Mouse (Mus musculus): ENCODE data around the gene Nck2. TPM values are rescaled to one million over a fixed set of nuclear protein-coding genes. Genes with fewer than 3 reads are reported as not detected.
A peak's percentile ranks its signal among the peaks of the same experiment; 100 is the strongest.

The Nck2 gene
- polyA plus RNA-seq, 1 experiment from 2014 or later: 32.3 TPM

DNA sequence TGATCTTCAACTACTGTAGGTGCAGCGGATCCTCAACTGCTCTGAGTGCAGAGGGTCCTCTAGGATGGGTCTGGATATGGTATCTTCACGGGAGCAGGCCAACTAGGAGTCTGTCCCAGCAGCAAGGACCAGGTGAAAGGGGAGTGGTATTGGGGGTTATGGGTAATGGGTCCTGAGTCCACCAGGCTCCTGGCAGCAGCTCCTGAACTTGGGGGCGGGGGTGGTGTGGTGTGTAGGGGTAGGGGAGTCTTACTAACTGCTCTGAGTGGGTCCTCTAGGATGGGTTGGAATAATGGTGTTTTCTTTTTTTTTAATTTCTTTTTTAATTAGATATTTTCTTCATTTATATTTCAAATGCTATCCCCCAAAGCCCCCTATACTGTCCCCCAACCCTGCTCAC, 73.0 kb downstream of the Nck2 start:
- Histone ChIP-seq H3K4me2 (ENCODE audit: low read length) (no peak overlapping the region), H3K4me3 (ENCODE audit: low read depth, low read length) (no peak overlapping the region), H3K9ac (ENCODE audit: low read depth, low read length) (no peak overlapping the region), H3K27me3 (ENCODE audit: control insufficient read depth, insufficient read depth, low read depth, low read length) (no peaks in the 10 kb centered on the region), H3K36me3 (ENCODE audit: control insufficient read depth, insufficient read depth, low read length) (0 out of 2 replicates have a peak, but pooled peaks cover 2% of the 10 kb centered on the region), H3K9me3 (replicated peaks; ENCODE audit: control insufficient read depth, low read length, poor library complexity, severe bottlenecking) (no peaks in the 10 kb centered on the region), H3K4me1 (ENCODE audit: control insufficient read depth, insufficient read depth, low read length) (no peaks in the 10 kb centered on the region), H3K27ac (ENCODE audit: low read length) (no peak overlapping the region)
- WGBS: 95% methylated on average over 3 of the region's 3 CpGs
- ATAC-seq: 0 out of 2 replicates have a peak, but pooled peaks have one; percentile 55

DNA sequence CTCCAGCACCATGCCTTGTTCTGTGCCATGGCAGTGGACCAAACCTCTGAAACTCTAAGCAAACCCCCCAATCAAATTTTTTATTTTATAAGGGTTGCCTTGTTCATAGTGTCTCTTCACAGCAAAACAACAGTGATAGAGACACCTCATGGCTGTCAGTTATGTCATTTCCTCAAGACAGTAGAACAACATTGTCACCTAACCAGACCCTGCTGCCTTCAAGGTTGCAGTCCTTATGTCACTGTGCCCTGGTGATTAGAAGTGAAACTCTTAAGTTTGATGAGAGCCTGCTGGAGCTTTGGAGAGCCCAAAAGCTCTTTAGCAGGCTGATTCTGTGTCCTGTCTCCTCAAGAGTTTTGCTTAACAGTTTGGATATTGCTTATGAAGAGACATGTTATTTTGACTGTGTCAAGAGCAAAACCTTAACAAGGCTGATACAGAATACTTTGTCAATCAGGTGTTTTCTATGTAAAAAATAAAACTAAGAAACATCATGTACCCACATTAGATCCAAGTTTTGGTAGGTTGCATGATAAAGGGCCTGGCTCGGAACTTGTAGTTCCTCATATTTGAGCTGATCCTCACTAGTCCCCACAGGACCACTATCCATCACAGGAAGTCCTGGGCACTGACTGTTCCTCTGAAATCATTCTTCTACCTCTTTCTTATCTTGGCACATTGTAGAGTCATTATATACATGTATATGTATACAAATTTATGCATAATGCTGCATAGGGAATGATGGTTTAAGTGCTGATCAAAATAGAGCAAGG, 76.0 kb downstream of the Nck2 start:
- H3K4me2 ChIP-seq (ENCODE audit: low read length): no peak overlapping the region
- H3K27me3 ChIP-seq (ENCODE audit: control insufficient read depth, insufficient read depth, low read depth, low read length): no peaks in the 10 kb centered on the region
- H3K9me3 ChIP-seq (replicated peaks; ENCODE audit: control insufficient read depth, low read length, poor library complexity, severe bottlenecking): no peaks in the 10 kb centered on the region
- no peak overlapping the region for H3K4me3 ChIP-seq (ENCODE audit: low read depth, low read length)
- H3K4me1 ChIP-seq (ENCODE audit: control insufficient read depth, insufficient read depth, low read length): no peaks in the 10 kb centered on the region
- no peak overlapping the region for H3K27ac ChIP-seq (ENCODE audit: low read length)
- WGBS: 94% methylated on average over 1 of the region's 1 CpGs
- no peaks in the 10 kb centered on the region for H3K36me3 ChIP-seq (ENCODE audit: control insufficient read depth, insufficient read depth, low read length)
- no peak for ATAC-seq
- no peak overlapping the region for H3K9ac ChIP-seq (ENCODE audit: low read depth, low read length)

- no peaks in the 10 kb centered on the region for H3K36me3 ChIP-seq (ENCODE audit: control insufficient read depth, insufficient read depth, low read length)
- no peaks in the 10 kb centered on the region for H3K9me3 ChIP-seq (replicated peaks; ENCODE audit: control insufficient read depth, low read length, poor library complexity, severe bottlenecking)
- no peak overlapping the region for H3K4me3 ChIP-seq (ENCODE audit: low read depth, low read length)
- H3K4me1 ChIP-seq (ENCODE audit: control insufficient read depth, insufficient read depth, low read length): no peaks in the 10 kb centered on the region
- no peak for ATAC-seq
- 96% methylated on average over 3 of the region's 3 CpGs for WGBS
- H3K27ac ChIP-seq (ENCODE audit: low read length): no peak overlapping the region
- no peak overlapping the region for H3K9ac ChIP-seq (ENCODE audit: low read depth, low read length)
- H3K27me3 ChIP-seq (ENCODE audit: control insufficient read depth, insufficient read depth, low read depth, low read length): no peaks in the 10 kb centered on the region
- H3K4me2 ChIP-seq (ENCODE audit: low read length): no peak overlapping the region
These were observed 76.6 kb downstream of the Nck2 start for GRCm38 (mm10) chr1:43520989-43521371.

- WGBS: over 99% methylated on average over 3 of the region's 3 CpGs
- no peak overlapping the region for H3K9ac ChIP-seq (ENCODE audit: low read depth, low read length)
- no peaks in the 10 kb centered on the region for H3K4me1 ChIP-seq (ENCODE audit: control insufficient read depth, insufficient read depth, low read length)
- H3K4me2 ChIP-seq (ENCODE audit: low read length): no peak overlapping the region
- ATAC-seq: no peak
- H3K9me3 ChIP-seq (replicated peaks; ENCODE audit: control insufficient read depth, low read length, poor library complexity, severe bottlenecking): no peaks in the 10 kb centered on the region
- H3K27me3 ChIP-seq (ENCODE audit: control insufficient read depth, insufficient read depth, low read depth, low read length): no peaks in the 10 kb centered on the region
- no peaks in the 10 kb centered on the region for H3K36me3 ChIP-seq (ENCODE audit: control insufficient read depth, insufficient read depth, low read length)
- H3K27ac ChIP-seq (ENCODE audit: low read length): no peak overlapping the region
- no peak overlapping the region for H3K4me3 ChIP-seq (ENCODE audit: low read depth, low read length)
These were observed 77.1 kb downstream of the Nck2 start for GRCm38 (mm10) chr1:43521512-43521911.

GRCm38 (mm10) chr1:43521950-43522349, 77.6 kb downstream of the Nck2 start:
- 94% methylated on average over 4 of the region's 4 CpGs for WGBS
- no peak overlapping the region for H3K27ac ChIP-seq (ENCODE audit: low read length)
- H3K4me2 ChIP-seq (ENCODE audit: low read length): no peak overlapping the region
- no peaks in the 10 kb centered on the region for H3K9me3 ChIP-seq (replicated peaks; ENCODE audit: control insufficient read depth, low read length, poor library complexity, severe bottlenecking)
- ATAC-seq: no peak
- H3K36me3 ChIP-seq (ENCODE audit: control insufficient read depth, insufficient read depth, low read length): no peaks in the 10 kb centered on the region
- H3K9ac ChIP-seq (ENCODE audit: low read depth, low read length): no peak overlapping the region
- no peaks in the 10 kb centered on the region for H3K27me3 ChIP-seq (ENCODE audit: control insufficient read depth, insufficient read depth, low read depth, low read length)
- no peaks in the 10 kb centered on the region for H3K4me1 ChIP-seq (ENCODE audit: control insufficient read depth, insufficient read depth, low read length)
- H3K4me3 ChIP-seq (ENCODE audit: low read depth, low read length): no peak overlapping the region

DNA sequence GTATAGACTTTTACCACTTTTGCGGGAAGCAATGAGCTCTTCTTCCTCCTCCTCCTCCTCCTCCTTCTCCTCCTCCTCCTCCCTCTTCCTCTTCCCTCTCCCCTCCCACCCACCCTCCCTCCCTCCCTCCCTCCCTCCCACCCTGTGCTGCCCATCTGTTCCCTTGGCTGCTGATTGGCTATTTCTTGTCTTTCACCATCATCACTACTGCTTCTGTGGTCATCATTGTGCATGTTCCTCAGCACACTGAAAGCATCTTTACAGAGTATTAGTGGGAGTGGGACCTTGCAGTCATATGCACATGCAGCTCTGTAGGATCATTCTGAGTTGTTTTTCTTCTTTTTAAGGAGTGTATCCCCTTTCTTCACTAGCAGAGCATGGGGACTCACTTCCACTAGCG, 78.6 kb downstream of the Nck2 start:
- Histone ChIP-seq H3K4me3 (ENCODE audit: low read depth, low read length) (no peak overlapping the region), H3K9ac (ENCODE audit: low read depth, low read length) (no peak overlapping the region), H3K36me3 (ENCODE audit: control insufficient read depth, insufficient read depth, low read length) (no peaks in the 10 kb centered on the region), H3K4me2 (ENCODE audit: low read length) (no peak overlapping the region), H3K27me3 (ENCODE audit: control insufficient read depth, insufficient read depth, low read depth, low read length) (no peaks in the 10 kb centered on the region), H3K4me1 (ENCODE audit: control insufficient read depth, insufficient read depth, low read length) (peaks cover 5% of the 10 kb centered on the region), H3K9me3 (replicated peaks; ENCODE audit: control insufficient read depth, low read length, poor library complexity, severe bottlenecking) (no peaks in the 10 kb centered on the region), H3K27ac (ENCODE audit: low read length) (no peak overlapping the region)
- ATAC-seq: no peak
- 98% methylated on average over 2 of the region's 2 CpGs for WGBS

- peaks cover 5% of the 10 kb centered on the region for H3K4me1 ChIP-seq (ENCODE audit: control insufficient read depth, insufficient read depth, low read length)
- WGBS: 83% methylated on average over 3 of the region's 3 CpGs
- no peak overlapping the region for H3K4me2 ChIP-seq (ENCODE audit: low read length)
- no peaks in the 10 kb centered on the region for H3K9me3 ChIP-seq (replicated peaks; ENCODE audit: control insufficient read depth, low read length, poor library complexity, severe bottlenecking)
- ATAC-seq: no peak
- H3K27me3 ChIP-seq (ENCODE audit: control insufficient read depth, insufficient read depth, low read depth, low read length): no peaks in the 10 kb centered on the region
- no peak overlapping the region for H3K9ac ChIP-seq (ENCODE audit: low read depth, low read length)
- no peak overlapping the region for H3K4me3 ChIP-seq (ENCODE audit: low read depth, low read length)
- no peak overlapping the region for H3K27ac ChIP-seq (ENCODE audit: low read length)
- H3K36me3 ChIP-seq (ENCODE audit: control insufficient read depth, insufficient read depth, low read length): no peaks in the 10 kb centered on the region
These were observed 80.0 kb downstream of the Nck2 start for GRCm38 (mm10) chr1:43524332-43524731.

GRCm38 (mm10) chr1:43528275-43528674, 83.9 kb downstream of the Nck2 start:
- Histone ChIP-seq H3K4me1 (ENCODE audit: control insufficient read depth, insufficient read depth, low read length) (peaks cover 15% of the 10 kb centered on the region), H3K4me2 (ENCODE audit: low read length) (no peak overlapping the region), H3K27me3 (ENCODE audit: control insufficient read depth, insufficient read depth, low read depth, low read length) (no peaks in the 10 kb centered on the region), H3K9ac (ENCODE audit: low read depth, low read length) (no peak overlapping the region), H3K9me3 (replicated peaks; ENCODE audit: control insufficient read depth, low read length, poor library complexity, severe bottlenecking) (no peaks in the 10 kb centered on the region), H3K27ac (ENCODE audit: low read length) (no peak overlapping the region), H3K36me3 (ENCODE audit: control insufficient read depth, insufficient read depth, low read length) (no peaks in the 10 kb centered on the region), H3K4me3 (ENCODE audit: low read depth, low read length) (no peak overlapping the region)
- WGBS: 94% methylated on average over 2 of the region's 2 CpGs
- no peak for ATAC-seq

- no peak for ATAC-seq
- Histone ChIP-seq H3K4me3 (ENCODE audit: low read depth, low read length) (no peak overlapping the region), H3K9ac (ENCODE audit: low read depth, low read length) (no peak overlapping the region), H3K27me3 (ENCODE audit: control insufficient read depth, insufficient read depth, low read depth, low read length) (no peaks in the 10 kb centered on the region), H3K27ac (ENCODE audit: low read length) (no peak overlapping the region), H3K36me3 (ENCODE audit: control insufficient read depth, insufficient read depth, low read length) (no peaks in the 10 kb centered on the region), H3K4me1 (ENCODE audit: control insufficient read depth, insufficient read depth, low read length) (peaks cover 15% of the 10 kb centered on the region), H3K9me3 (replicated peaks; ENCODE audit: control insufficient read depth, low read length, poor library complexity, severe bottlenecking) (no peaks in the 10 kb centered on the region), H3K4me2 (ENCODE audit: low read length) (no peak overlapping the region)
- WGBS: 90% methylated on average over 1 of the region's 1 CpGs
These were observed 84.7 kb downstream of the Nck2 start for GRCm38 (mm10) chr1:43529086-43529485.
